Mouse (Mus musculus) forebrain, embryonic 15.5 days (tissue): Measurements from ENCODE around the gene Fam50a. TPM values are rescaled to one million over a fixed set of nuclear protein-coding genes. Genes with fewer than 3 reads are reported as not detected.

Experiments
- ATAC-seq: fragments of 200-750 bp; cut with Nextera tagmentation; replicated peaks from 2 replicates; pipeline ENCODE4 v1.8.0; 2017; ENCODE audit warnings: mild to moderate bottlenecking, moderate TSS enrichment, moderate library complexity
- H3K27ac ChIP-seq: fragments of 300-500 bp; sonication (generic); replicated peaks from 2 replicates; pipeline ENCODE4 v1.5.1; 2015; ENCODE audit warnings: mild to moderate bottlenecking, inconsistent platforms
- H3K27me3 ChIP-seq: fragments of 300-500 bp; sonication (generic); 2 replicates; pipeline ENCODE4 v1.6.1; 2015; ENCODE audit warnings: inconsistent platforms
- H3K36me3 ChIP-seq: fragments of 300-500 bp; sonication (generic); 2 replicates; pipeline ENCODE4 v1.6.1; 2015; ENCODE audit warnings: mild to moderate bottlenecking, inconsistent platforms
- H3K4me1 ChIP-seq: fragments of 300-500 bp; sonication (generic); 2 replicates; pipeline ENCODE4 v1.6.1; 2015; ENCODE audit warnings: inconsistent platforms
- H3K4me2 ChIP-seq: fragments of 300-500 bp; sonication (generic); replicated peaks from 2 replicates; pipeline ENCODE4 v1.6.1; 2015; ENCODE audit warnings: mild to moderate bottlenecking, inconsistent platforms
- H3K4me3 ChIP-seq: fragments of 300-500 bp; sonication (generic); 2 replicates; pipeline ENCODE4 v1.5.1; 2015; ENCODE audit warnings: mild to moderate bottlenecking, inconsistent platforms
- H3K9ac ChIP-seq: fragments of 300-500 bp; sonication (generic); replicated peaks from 2 replicates; pipeline ENCODE4 v1.6.1; 2015; ENCODE audit warnings: mild to moderate bottlenecking, inconsistent platforms
- H3K9me3 ChIP-seq: fragments of 300-500 bp; sonication (generic); 2 replicates; pipeline ENCODE4 v1.6.1; 2016; ENCODE audit warnings: inconsistent platforms
- WGBS: fragments of 180-500 bp; shearing (Covaris S2); methylation state at CpG from one replicate; pipeline ENCODE4 v1.1.7; 2015; ENCODE audit warnings: mixed read lengths; 5-methylcytosine and 5-hydroxymethylcytosine counted together
- polyA plus RNA-seq: library from polyadenylated mRNA; unstranded; fragments of >200 nt; fragmentation: Nextera tagmentation; extraction: Ambion mirVana; gene quantifications from 2 replicates; pipeline ENCODE4 v1.2.1, GENCODE M21; 2015

Gene Fam50a
- 65.1 and 65.6 TPM in 2 replicates for polyA plus RNA-seq

- peak within 1 kb of the TSS; percentile 65 for H3K4me2 ChIP-seq
- 23% methylated on average over 59 of the region's 59 CpGs for WGBS
- H3K4me1 ChIP-seq = peaks cover 13% of the 10 kb centered on the region
- H3K36me3 ChIP-seq = peaks cover 15% of the 10 kb centered on the region; the same call in 1 of the 2 replicates
- peak within 1 kb of the TSS; percentile 74 for H3K9ac ChIP-seq
- peak within 1 kb of the TSS; percentile 71 for H3K4me3 ChIP-seq
- H3K9me3 ChIP-seq = no peaks in the 10 kb centered on the region
- H3K27ac ChIP-seq = peak within 1 kb of the TSS; percentile 90
- ATAC-seq = peak; percentile 97
- no peaks in the 10 kb centered on the region for H3K27me3 ChIP-seq
Measured at GRCm38 (mm10) chrX:74312540-74313464, at the start of gene Fam50a. Gene Fam50a (plus strand): TSS chrX:74313033.

- peak; percentile 30; the same call in 1 of the 2 replicates for ATAC-seq
- 27% methylated on average over 3 of the region's 3 CpGs for WGBS
Measured at GRCm38 (mm10) chrX:74269736-74270061, 43.1 kb upstream of the Fam50a start.

GRCm38 (mm10) chrX:74270062-74270901 is 42.6 kb upstream of the Fam50a start, which contains the start of gene Rpl10:
Gene Rpl10 (plus strand): TSS chrX:74270812.
- Histone ChIP-seq H3K9ac (peak within 1 kb of the TSS; percentile 70), H3K4me2 (peak within 1 kb of the TSS; percentile 49), H3K36me3 (peaks cover 4% of the 10 kb centered on the region; the same call in 1 of the 2 replicates), H3K27ac (peak within 1 kb of the TSS; percentile 95), H3K4me1 (peaks cover 13% of the 10 kb centered on the region), H3K4me3 (peak within 1 kb of the TSS; percentile 61), H3K9me3 (no peaks in the 10 kb centered on the region), H3K27me3 (no peaks in the 10 kb centered on the region)
- 22% methylated on average over 42 of the region's 42 CpGs for WGBS
- ATAC-seq = peak; percentile 97

More at GRCm38 (mm10) chrX:74269736-74270061, 43.1 kb upstream of the Fam50a start:
- Histone ChIP-seq H3K27me3 (no peaks in the 10 kb centered on the region), H3K4me1 (peaks cover 13% of the 10 kb centered on the region), H3K4me2 (peak overlapping the region; percentile 48), H3K9ac (peak overlapping the region; percentile 55), H3K4me3 (peak overlapping the region; percentile 61), H3K9me3 (no peaks in the 10 kb centered on the region), H3K36me3 (peaks cover 4% of the 10 kb centered on the region; the same call in 1 of the 2 replicates), H3K27ac (peak overlapping the region; percentile 95)

- 0 out of 2 replicates have a peak, but pooled peaks have one; percentile 0 for ATAC-seq
- peak overlapping the region; percentile 95 for H3K27ac ChIP-seq
- 18% methylated on average over 27 of the region's 27 CpGs for WGBS
Measured at GRCm38 (mm10) chrX:74270902-74271551, 41.8 kb upstream of the Fam50a start.

GRCm38 (mm10) chrX:74273422-74274322 is 39.2 kb upstream of the Fam50a start:
- Histone ChIP-seq H3K9ac (no peak overlapping the region), H3K9me3 (no peaks in the 10 kb centered on the region), H3K4me2 (no peak overlapping the region), H3K27me3 (no peaks in the 10 kb centered on the region), H3K36me3 (peaks cover 4% of the 10 kb centered on the region; the same call in 1 of the 2 replicates), H3K27ac (no peak overlapping the region), H3K4me3 (no peak overlapping the region), H3K4me1 (peaks cover 13% of the 10 kb centered on the region)
- 29% methylated on average over 10 of the region's 10 CpGs for WGBS
- no peak for ATAC-seq

More at GRCm38 (mm10) chrX:74270902-74271551, 41.8 kb upstream of the Fam50a start:
- Histone ChIP-seq H3K27me3 (no peaks in the 10 kb centered on the region), H3K4me3 (peak overlapping the region; percentile 61), H3K36me3 (peaks cover 4% of the 10 kb centered on the region; the same call in 1 of the 2 replicates), H3K4me1 (peaks cover 13% of the 10 kb centered on the region), H3K9me3 (no peaks in the 10 kb centered on the region), H3K9ac (peak overlapping the region; percentile 70), H3K4me2 (peak overlapping the region; percentile 49)

GRCm38 (mm10) chrX:74277916-74278315 is 34.9 kb upstream of the Fam50a start:
- Histone ChIP-seq H3K4me1 (peaks cover 8% of the 10 kb centered on the region), H3K27ac (no peak overlapping the region), H3K4me2 (no peak overlapping the region), H3K9ac (no peak overlapping the region), H3K4me3 (no peak overlapping the region), H3K9me3 (no peaks in the 10 kb centered on the region), H3K36me3 (peaks cover 4% of the 10 kb centered on the region; the same call in 1 of the 2 replicates), H3K27me3 (no peaks in the 10 kb centered on the region)
- WGBS = 75% methylated on average over 8 of the region's 8 CpGs
- no peak for ATAC-seq

GRCm38 (mm10) chrX:74281041-74281731 is 31.6 kb upstream of the Fam50a start:
- Histone ChIP-seq H3K4me3 (peak overlapping the region; percentile 51), H3K36me3 (no peaks in the 10 kb centered on the region), H3K27ac (peak overlapping the region; percentile 86; the same call in 1 of the 2 replicates), H3K9ac (peak overlapping the region; percentile 71), H3K9me3 (no peaks in the 10 kb centered on the region), H3K4me2 (peak overlapping the region; percentile 67), H3K27me3 (no peaks in the 10 kb centered on the region), H3K4me1 (peaks cover 19% of the 10 kb centered on the region)
- WGBS = 9% methylated on average over 14 of the region's 14 CpGs
- 0 out of 2 replicates have a peak, but pooled peaks have one; percentile 2 for ATAC-seq

GRCm38 (mm10) chrX:74281732-74282394 is 31.0 kb upstream of the Fam50a start, which contains the start of the genes Taz and Dnase1l1:
Gene Taz (plus strand): TSS chrX:74281912.
Gene Dnase1l1 (minus strand): TSS chrX:74282337.
- whole genome bisulfite sequencing = 22% methylated on average over 16 of the region's 16 CpGs
- Histone ChIP-seq H3K36me3 (no peaks in the 10 kb centered on the region), H3K27ac (peak within 1 kb of the TSS; percentile 86), H3K4me3 (peak within 1 kb of the TSS; percentile 51), H3K9me3 (no peaks in the 10 kb centered on the region), H3K9ac (peak within 1 kb of the TSS; percentile 71), H3K4me2 (peak within 1 kb of the TSS; percentile 67), H3K4me1 (peaks cover 19% of the 10 kb centered on the region), H3K27me3 (no peaks in the 10 kb centered on the region)
- peak; percentile 66 for ATAC-seq

GRCm38 (mm10) chrX:74282395-74283091 is 30.3 kb upstream of the Fam50a start:
- H3K4me1 ChIP-seq = peaks cover 19% of the 10 kb centered on the region
- no peaks in the 10 kb centered on the region for H3K27me3 ChIP-seq
- peak; percentile 89 for ATAC-seq
- 25% methylated on average over 39 of the region's 39 CpGs for WGBS
- peak overlapping the region; percentile 67 for H3K4me2 ChIP-seq
- H3K27ac ChIP-seq = peak overlapping the region; percentile 86
- H3K36me3 ChIP-seq = no peaks in the 10 kb centered on the region
- H3K4me3 ChIP-seq = peak overlapping the region; percentile 51
- peak overlapping the region; percentile 71 for H3K9ac ChIP-seq
- no peaks in the 10 kb centered on the region for H3K9me3 ChIP-seq
